Comparison of ENCODE assay signal across 9 mouse cellular contexts in the genomic region with DNA sequence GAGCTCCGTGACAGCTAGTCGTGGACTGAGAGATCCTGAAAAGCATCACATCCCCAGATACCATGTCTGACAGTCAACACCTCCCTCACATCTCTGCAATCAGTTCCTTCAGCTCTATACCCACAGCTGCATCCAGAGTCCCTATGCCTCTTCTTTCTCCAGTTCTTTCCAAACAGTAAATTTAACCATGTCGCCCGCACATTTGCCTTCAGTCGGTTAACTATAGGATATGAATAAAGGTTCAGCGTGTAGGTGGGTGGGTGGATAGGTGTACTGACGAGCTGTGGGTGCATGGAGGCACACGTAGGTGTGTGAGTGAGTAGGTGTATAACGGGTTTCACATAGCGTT. TPM values are rescaled to one million over a fixed set of nuclear protein-coding genes. Genes with fewer than 3 reads are reported as not detected.
DNase-seq lines count a peak whose midpoint lies in the region; ATAC-seq and TF ChIP-seq lines count a peak whose summit lies in the region.
"Had no signal": no experiment of that assay in that cellular context is flagged by ENCODE, and none has a peak within 500 bp of the region (broad histone marks: within the 10 kb centered on the region; RNA-seq: fewer than 3 reads in every experiment).

No protein-coding gene starts in this region.

- ATAC-seq in heart, embryonic 16.5 days (replicated peaks; ENCODE audit: extremely low read depth, insufficient read depth, low FRiP score): no peak
- ATAC-seq in hindbrain, embryonic 14.5 days (ENCODE audit: low FRiP score): no peak; the same call in 1 of the 2 replicates
- no peak for ATAC-seq in midbrain, embryonic 13.5 days

- peaks cover 13% of the 10 kb centered on the region for H3K4me1 ChIP-seq in heart, embryonic 16.5 days (ENCODE audit: control insufficient read depth, insufficient read depth, low read length)
- H3K4me1 ChIP-seq in MEL (ENCODE audit: control insufficient read depth in 1 of 2, insufficient read depth in 2 of 2, low read length in 2 of 2): peaks cover 7 to 25% of the 10 kb centered on the region in 2 experiments
- H3K4me1 ChIP-seq in hindbrain, embryonic 14.5 days (replicated peaks; ENCODE audit: control insufficient read depth, insufficient read depth, low read length): peaks cover 12% of the 10 kb centered on the region
- peaks cover 18% of the 10 kb centered on the region for H3K4me1 ChIP-seq in midbrain, embryonic 13.5 days (replicated peaks)

- no peak for TF ChIP-seq CTCF in MEL (IDR thresholded peaks at IDR 0.05 in 2 of 3, conservative IDR thresholded peaks at IDR 0.05 in 1 of 3; ENCODE audit: control insufficient read depth in 1 of 3, insufficient read depth in 1 of 3, low read depth in 2 of 3, low read length in 3 of 3, poor library complexity in 1 of 3, severe bottlenecking in 1 of 3)

- H3K4me3 ChIP-seq in heart, embryonic 16.5 days (ENCODE audit: low read length): peak overlapping the region; percentile 85
- H3K4me3 ChIP-seq in MEL (ENCODE audit: control insufficient read depth in 1 of 2, insufficient read depth in 1 of 2, low read depth in 2 of 2, low read length in 2 of 2): peak overlapping the region; percentile 54 to 66
- H3K4me3 ChIP-seq in hindbrain, embryonic 14.5 days (replicated peaks; ENCODE audit: low read length): peak overlapping the region; percentile 54
- H3K4me3 ChIP-seq in midbrain, embryonic 13.5 days (replicated peaks): peak overlapping the region; percentile 62

- DNase-seq in heart, adult 11 months: no peak
- DNase-seq in MEL (ENCODE audit: low read depth, low spot score): no peak
- DNase-seq in hindbrain, embryonic 14.5 days (ENCODE audit: low spot score): no peak
- no peak for DNase-seq in ovary, adult 18-20 months (ENCODE audit: low spot score)
- no peak for DNase-seq in spleen, postnatal 14 days (ENCODE audit: low spot score in 2 of 2)
- DNase-seq in frontal cortex, postnatal 14 days (ENCODE audit: low spot score in 2 of 2): no peak

- H3K4me2 ChIP-seq in heart, embryonic 16.5 days (ENCODE audit: low read depth, low read length): peak overlapping the region; percentile 81
- H3K4me2 ChIP-seq in hindbrain, embryonic 14.5 days (replicated peaks): peak overlapping the region; percentile 75
- H3K4me2 ChIP-seq in midbrain, embryonic 13.5 days (replicated peaks): peak overlapping the region; percentile 73

- WGBS in heart, embryonic 16.5 days: 74% methylated on average over 10 of the region's 10 CpGs
- WGBS in hindbrain, embryonic 14.5 days: 75% methylated on average over 10 of the region's 10 CpGs
- 80% methylated on average over 10 of the region's 10 CpGs for WGBS in midbrain, embryonic 13.5 days

- no peak overlapping the region for H3K27ac ChIP-seq in heart, embryonic 16.5 days (ENCODE audit: low read length)
- peak overlapping the region; percentile 58 for H3K27ac ChIP-seq in MEL (ENCODE audit: control insufficient read depth, low read depth, low read length)
- peak overlapping the region; percentile 89 for H3K27ac ChIP-seq in hindbrain, embryonic 14.5 days
- peak overlapping the region; percentile 93 for H3K27ac ChIP-seq in midbrain, embryonic 13.5 days

- H3K79me2 ChIP-seq in MEL (ENCODE audit: control insufficient read depth, insufficient read depth, low read length, poor library complexity): peaks cover 15% of the 10 kb centered on the region

- no peak for TF ChIP-seq POLR2A in MEL (IDR thresholded peaks at IDR 0.05; ENCODE audit: control insufficient read depth in 1 of 2, insufficient read depth in 1 of 2, low read depth in 1 of 2, low read length in 2 of 2, poor library complexity in 1 of 2)

- TF ChIP-seq EP300 in MEL (IDR thresholded peaks at IDR 0.05; ENCODE audit: low read depth in 1 of 2, low read length in 2 of 2): no peak

- no peaks in the 10 kb centered on the region for H3K36me3 ChIP-seq in heart, embryonic 16.5 days (ENCODE audit: control insufficient read depth, insufficient read depth)
- H3K36me3 ChIP-seq in MEL (ENCODE audit: control insufficient read depth in 1 of 2, insufficient read depth in 2 of 2, low read length in 2 of 2): peaks cover 0 to 22% of the 10 kb centered on the region in 2 experiments; a peak in 3 of 4 replicates
- H3K36me3 ChIP-seq in hindbrain, embryonic 14.5 days (replicated peaks; ENCODE audit: control insufficient read depth, insufficient read depth): no peaks in the 10 kb centered on the region
- no peaks in the 10 kb centered on the region for H3K36me3 ChIP-seq in midbrain, embryonic 13.5 days

- no peak for TF ChIP-seq RAD21 in MEL (IDR thresholded peaks at IDR 0.05; ENCODE audit: low read depth, low read length)

- peak overlapping the region; percentile 99 for H3K9ac ChIP-seq in heart, embryonic 16.5 days (ENCODE audit: low read length)
- H3K9ac ChIP-seq in MEL (ENCODE audit: control insufficient read depth, low read depth, low read length, poor library complexity, severe bottlenecking): peak overlapping the region; percentile 75
- H3K9ac ChIP-seq in hindbrain, embryonic 14.5 days: peak overlapping the region; percentile 89
- H3K9ac ChIP-seq in midbrain, embryonic 13.5 days (replicated peaks): peak overlapping the region; percentile 90

- no peaks in the 10 kb centered on the region for H3K9me3 ChIP-seq in heart, embryonic 16.5 days (replicated peaks; ENCODE audit: control insufficient read depth, low read length)
- no peaks in the 10 kb centered on the region for H3K9me3 ChIP-seq in MEL (replicated peaks; ENCODE audit: insufficient read depth, low read length)
- H3K9me3 ChIP-seq in hindbrain, embryonic 14.5 days (ENCODE audit: control insufficient read depth, low read length): no peaks in the 10 kb centered on the region
- no peaks in the 10 kb centered on the region for H3K9me3 ChIP-seq in midbrain, embryonic 13.5 days

- no peaks in the 10 kb centered on the region for H3K27me3 ChIP-seq in heart, embryonic 16.5 days (ENCODE audit: control insufficient read depth, insufficient read depth, low read length)
- H3K27me3 ChIP-seq in MEL (ENCODE audit: control insufficient read depth in 1 of 2, insufficient read depth in 2 of 2, low read length in 2 of 2): no peaks in the 10 kb centered on the region
- H3K27me3 ChIP-seq in hindbrain, embryonic 14.5 days (ENCODE audit: control insufficient read depth, insufficient read depth, low read length): no peaks in the 10 kb centered on the region
- H3K27me3 ChIP-seq in midbrain, embryonic 13.5 days: peaks cover 4% of the 10 kb centered on the region; the same call in 1 of the 2 replicates

TF ChIP-seq in MEL, 35 proteins besides CTCF, POLR2A, EP300 and RAD21:
- TF ChIP-seq TCF12 (IDR thresholded peaks at IDR 0.05; ENCODE audit: low read depth, low read length) (no peak), ZNF384 (IDR thresholded peaks at IDR 0.05; ENCODE audit: low read depth, low read length) (no peak), E2F4 (IDR thresholded peaks at IDR 0.05; ENCODE audit: borderline replicate concordance, low read depth, low read length) (no peak), MYB (IDR thresholded peaks at IDR 0.05; ENCODE audit: low read depth, low read length) (no peak), ZKSCAN1 (IDR thresholded peaks at IDR 0.05; ENCODE audit: low read depth, low read length) (no peak), CHD2 (IDR thresholded peaks at IDR 0.05; ENCODE audit: low read length) (no peak), MAFK (IDR thresholded peaks at IDR 0.05; ENCODE audit: borderline replicate concordance, low read depth, low read length) (no peak), BHLHE40 (IDR thresholded peaks at IDR 0.05; ENCODE audit: borderline replicate concordance, low read depth, low read length) (no peak), JUND (IDR thresholded peaks at IDR 0.05; ENCODE audit: low read depth, low read length) (no peak), CHD1 (IDR thresholded peaks at IDR 0.05; ENCODE audit: low read depth, low read length) (no peak), UBTF (IDR thresholded peaks at IDR 0.05; ENCODE audit: borderline replicate concordance, insufficient read depth, low read depth, low read length) (no peak), TBP (IDR thresholded peaks at IDR 0.05; ENCODE audit: low read depth, low read length) (no peak)

RNA-seq across cellular contexts. Expression of a gene that starts 15.5 kb away (rescaled TPM):
- polyA plus RNA-seq in heart, embryonic 16.5 days (2015; fragmentation: Nextera tagmentation; extraction: Ambion mirVana): 4.9 and 6.9 TPM in 2 replicates
- total RNA-seq in MEL (2012; rRNA removed): 4.5 and 7.6 TPM in 2 replicates
- 10 to 100 TPM in 1 of 2 experiments, not detected in 1; 11.4 TPM for polyA plus RNA-seq in MEL (2012; ENCODE audit: insufficient read depth in 1 of 2, insufficient read length in 2 of 2, low read depth in 1 of 2, low replicate concordance in 2 of 2, missing spikeins in 1 of 2)
- 2.2 and 4.7 TPM in 2 replicates for polyA plus RNA-seq in hindbrain, embryonic 14.5 days (2014; fragmentation: Nextera tagmentation; extraction: Ambion mirVana)
- 2.8 and 3.3 TPM in 2 replicates for polyA plus RNA-seq in midbrain, embryonic 13.5 days (2015; fragmentation: Nextera tagmentation; extraction: Ambion mirVana)

RNA-seq across cellular contexts. Expression of a gene that starts 19.4 kb away (rescaled TPM):
- polyA plus RNA-seq in heart, embryonic 16.5 days (2015; fragmentation: Nextera tagmentation; extraction: Ambion mirVana): 51.4 and 56.7 TPM in 2 replicates
- total RNA-seq in MEL (2012; rRNA removed): 289 and 322 TPM in 2 replicates
- polyA plus RNA-seq in MEL (2012; ENCODE audit: insufficient read depth in 1 of 2, insufficient read length in 2 of 2, low read depth in 1 of 2, low replicate concordance in 2 of 2, missing spikeins in 1 of 2): 100 to 1,000 TPM; 764 to 827 TPM
- polyA plus RNA-seq in hindbrain, embryonic 14.5 days (2014; fragmentation: Nextera tagmentation; extraction: Ambion mirVana): 69.2 and 70.3 TPM in 2 replicates
- polyA plus RNA-seq in midbrain, embryonic 13.5 days (2015; fragmentation: Nextera tagmentation; extraction: Ambion mirVana): 55.9 and 61.1 TPM in 2 replicates

RNA-seq across cellular contexts. Expression of a gene that starts 26.2 kb away (rescaled TPM):
- polyA plus RNA-seq in heart, embryonic 16.5 days (2015; fragmentation: Nextera tagmentation; extraction: Ambion mirVana): 4.3 and 5.1 TPM in 2 replicates
- total RNA-seq in MEL (2012; rRNA removed): 40.0 and 49.7 TPM in 2 replicates
- 10 to 100 TPM in 1 of 2 experiments, not detected in 1; 64.0 TPM for polyA plus RNA-seq in MEL (2012; ENCODE audit: insufficient read depth in 1 of 2, insufficient read length in 2 of 2, low read depth in 1 of 2, low replicate concordance in 2 of 2, missing spikeins in 1 of 2)
- 39.5 and 41.9 TPM in 2 replicates for polyA plus RNA-seq in hindbrain, embryonic 14.5 days (2014; fragmentation: Nextera tagmentation; extraction: Ambion mirVana)
- polyA plus RNA-seq in midbrain, embryonic 13.5 days (2015; fragmentation: Nextera tagmentation; extraction: Ambion mirVana): 20.2 and 22.0 TPM in 2 replicates
- total RNA-seq: monocyte, adult 5-6 weeks had no signal

RNA-seq across cellular contexts. Expression of a gene that starts 49.6 kb away (rescaled TPM):
- 117 and 139 TPM in 2 replicates for polyA plus RNA-seq in heart, embryonic 16.5 days (2015; fragmentation: Nextera tagmentation; extraction: Ambion mirVana)
- total RNA-seq in MEL (2012; rRNA removed): 591 and 659 TPM in 2 replicates
- polyA plus RNA-seq in MEL (2012; ENCODE audit: insufficient read depth in 1 of 2, insufficient read length in 2 of 2, low read depth in 1 of 2, low replicate concordance in 2 of 2, missing spikeins in 1 of 2): 100 to 1,000 TPM in 1 of 2 experiments, not detected in 1; 531 TPM
- 54.2 and 58.4 TPM in 2 replicates for polyA plus RNA-seq in hindbrain, embryonic 14.5 days (2014; fragmentation: Nextera tagmentation; extraction: Ambion mirVana)
- polyA plus RNA-seq in midbrain, embryonic 13.5 days (2015; fragmentation: Nextera tagmentation; extraction: Ambion mirVana): 83.0 and 96.5 TPM in 2 replicates

Comparison
In these comparisons a context has a peak if more than half of its experiments do, and no peak if none do; other contexts are left out.
1. RNA of a gene that starts 19.4 kb away (polyA plus RNA-seq): 764 to 827 TPM in MEL; 69.2 to 70.3 TPM in hindbrain, embryonic 14.5 days, 55.9 to 61.1 TPM in midbrain, embryonic 13.5 days and 51.4 to 56.7 TPM in heart, embryonic 16.5 days; every median in the first group is over 10 times any median in the second.
2. Peak in every context shown above with its lines, with median percentiles within 50 percentile points of each other: H3K4me2 ChIP-seq, H3K4me3 ChIP-seq and H3K9ac ChIP-seq.